Mouse (Mus musculus): Measurements from ENCODE around the gene Prdm15. TPM values are rescaled to one million over a fixed set of nuclear protein-coding genes. Genes with fewer than 3 reads are reported as not detected.
A peak's percentile ranks its signal among the peaks of the same experiment; 100 is the strongest.

Prdm15 gene
- total and polyA plus RNA-seq, 3 experiments: 6.4 to 7.9 (median 7.3) TPM

DNA sequence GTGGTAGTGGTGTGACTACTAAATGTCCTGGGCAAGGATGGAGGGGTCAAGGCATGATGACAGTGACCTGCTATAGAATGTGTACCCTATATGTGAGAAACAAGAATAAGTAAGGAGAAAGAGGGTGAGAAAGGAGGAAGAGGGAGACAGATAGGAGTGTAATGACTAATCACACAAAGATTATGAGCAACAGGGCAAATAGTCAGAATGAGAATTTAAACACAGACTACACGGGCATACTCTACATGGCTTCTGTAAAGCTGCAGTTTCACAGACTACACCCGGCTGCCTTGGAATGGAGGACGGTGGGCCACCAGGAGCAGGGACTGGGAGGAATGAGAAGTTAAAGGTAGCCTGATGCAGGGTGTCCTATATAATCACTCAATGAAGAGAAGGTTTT is 25.9 kb upstream of the Prdm15 start:
- Histone ChIP-seq H3K79me2 (replicated peaks; ENCODE audit: control insufficient read depth, extremely low read depth, insufficient read depth, poor library complexity, severe bottlenecking) (no peaks in the 10 kb centered on the region), H3K4me3 (replicated peaks in 1 of 3; ENCODE audit: low read depth in 2 of 3, low read length in 2 of 3, poor library complexity in 1 of 3) (no peak overlapping the region), H3K4me1 (ENCODE audit: control insufficient read depth in 1 of 2, insufficient read depth in 2 of 2) (peaks cover 31 to 54% of the 10 kb centered on the region in 2 experiments), H3K9me3 (replicated peaks; ENCODE audit: low read length) (peaks cover 4% of the 10 kb centered on the region), H3K4me2 (ENCODE audit: insufficient read depth, low read depth, poor library complexity, severe bottlenecking) (no peak overlapping the region), H3K36me3 (replicated peaks in 1 of 2; ENCODE audit: control insufficient read depth in 1 of 2, insufficient read depth in 1 of 2, low read length in 1 of 2) (peaks cover 0 to 12% of the 10 kb centered on the region in 2 experiments), H3K27me3 (replicated peaks) (no peaks in the 10 kb centered on the region), H3K9ac (ENCODE audit: insufficient read depth, low read depth) (no peak overlapping the region), H3K27ac (ENCODE audit: insufficient read depth, low read depth) (no peak overlapping the region)
- TF ChIP-seq POLR2AphosphoS2 (IDR thresholded peaks at IDR 0.05; ENCODE audit: low read depth, low read length) (no peak), CHD1 (IDR thresholded peaks at IDR 0.05; ENCODE audit: low read depth, low read length) (no peak), TCF12 (IDR thresholded peaks at IDR 0.05; ENCODE audit: low read depth, low read length) (no peak), NELFE (IDR thresholded peaks at IDR 0.05; ENCODE audit: low read depth, low read length) (no peak), HCFC1 (IDR thresholded peaks at IDR 0.05; ENCODE audit: low read depth, low read length) (no peak), BHLHE40 (IDR thresholded peaks at IDR 0.05; ENCODE audit: low read depth, low read length) (peak; percentile 52; the same call in 1 of the 2 replicates), MAFK (IDR thresholded peaks at IDR 0.05; ENCODE audit: insufficient replicate concordance, low read length) (no peak), ETS1 (conservative IDR thresholded peaks at IDR 0.05; ENCODE audit: low read depth, low read length) (peak; percentile 10; the same call in 1 of the 2 replicates), RCOR1 (conservative IDR thresholded peaks at IDR 0.05; ENCODE audit: low read depth, low read length) (peak; percentile 53; the same call in 1 of the 2 replicates), UBTF (IDR thresholded peaks at IDR 0.05; ENCODE audit: low read depth, low read length) (no peak), ELF1 (IDR thresholded peaks at IDR 0.05; ENCODE audit: low read depth, low read length) (no peak), CHD2 (IDR thresholded peaks at IDR 0.05; ENCODE audit: low read length) (no peak), ZC3H11A (IDR thresholded peaks at IDR 0.05; ENCODE audit: low read depth, low read length) (no peak), ZKSCAN1 (IDR thresholded peaks at IDR 0.05; ENCODE audit: borderline replicate concordance, low read depth, low read length) (no peak), SMC3 (IDR thresholded peaks at IDR 0.05; ENCODE audit: low read depth, low read length) (no peak), USF1 (IDR thresholded peaks at IDR 0.05; ENCODE audit: low read depth, low read length) (no peak), IRF4 (IDR thresholded peaks at IDR 0.05; ENCODE audit: low read depth, low read length) (peak; percentile 93), POLR2A (IDR thresholded peaks at IDR 0.05; ENCODE audit: low read depth, low read length) (no peak), JUN (IDR thresholded peaks at IDR 0.05; ENCODE audit: insufficient read depth, low read depth, low read length) (peak; percentile 70; the same call in 1 of the 2 replicates), MYC (IDR thresholded peaks at IDR 0.05; ENCODE audit: low read depth, low read length) (peak; percentile 41; the same call in 1 of the 2 replicates), MXI1 (IDR thresholded peaks at IDR 0.05; ENCODE audit: low read depth, low read length) (peak; percentile 51; the same call in 1 of the 2 replicates), NRF1 (IDR thresholded peaks at IDR 0.05; ENCODE audit: low read depth, low read length) (no peak), ZNF384 (IDR thresholded peaks at IDR 0.05; ENCODE audit: low read depth, low read length) (no peak), MAZ (IDR thresholded peaks at IDR 0.05; ENCODE audit: low read depth, low read length) (no peak), ZMIZ1 (IDR thresholded peaks at IDR 0.05; ENCODE audit: low read depth, low read length) (no peak), RAD21 (IDR thresholded peaks at IDR 0.05; ENCODE audit: low read depth, low read length) (no peak), MAX (IDR thresholded peaks at IDR 0.05; ENCODE audit: low read length) (no peak), MEF2A (IDR thresholded peaks at IDR 0.05; ENCODE audit: borderline replicate concordance, low read depth, low read length) (no peak), GABPA (IDR thresholded peaks at IDR 0.05; ENCODE audit: insufficient replicate concordance, low read depth, low read length) (no peak), E2F4 (IDR thresholded peaks at IDR 0.05; ENCODE audit: insufficient replicate concordance, low read depth, low read length) (no peak), JUND (conservative IDR thresholded peaks at IDR 0.05; ENCODE audit: low read depth, low read length) (peak; percentile 87), PAX5 (IDR thresholded peaks at IDR 0.05; ENCODE audit: low read length) (no peak), TBP (conservative IDR thresholded peaks at IDR 0.05; ENCODE audit: low read depth, low read length) (no peak), EP300 (IDR thresholded peaks at IDR 0.05; ENCODE audit: low read length) (peak; percentile 92)
- no peak for DNase-seq (ENCODE audit: extremely low read depth)
- in situ Hi-C loops (cut with MboI; ENCODE audit: low pct_ligation_motif_present, low pct_unique_long_range_greater_than_20kb, low sequenced_read_pairs): no loop called here
- dilution Hi-C loops (cut with MboI; ENCODE audit: extremely low pct_ligation_motif_present, extremely low pct_unique_long_range_greater_than_20kb, low sequenced_read_pairs): no loop called here

All from CH12.LX (cell line).